Mouse (Mus musculus): ENCODE measurements around the gene Slc6a3. TPM values are rescaled to one million over a fixed set of nuclear protein-coding genes. Genes with fewer than 3 reads are reported as not detected.

Gene Slc6a3
- polyA plus RNA-seq, 1 experiment from 2014 or later, result 0.24 TPM

DNA sequence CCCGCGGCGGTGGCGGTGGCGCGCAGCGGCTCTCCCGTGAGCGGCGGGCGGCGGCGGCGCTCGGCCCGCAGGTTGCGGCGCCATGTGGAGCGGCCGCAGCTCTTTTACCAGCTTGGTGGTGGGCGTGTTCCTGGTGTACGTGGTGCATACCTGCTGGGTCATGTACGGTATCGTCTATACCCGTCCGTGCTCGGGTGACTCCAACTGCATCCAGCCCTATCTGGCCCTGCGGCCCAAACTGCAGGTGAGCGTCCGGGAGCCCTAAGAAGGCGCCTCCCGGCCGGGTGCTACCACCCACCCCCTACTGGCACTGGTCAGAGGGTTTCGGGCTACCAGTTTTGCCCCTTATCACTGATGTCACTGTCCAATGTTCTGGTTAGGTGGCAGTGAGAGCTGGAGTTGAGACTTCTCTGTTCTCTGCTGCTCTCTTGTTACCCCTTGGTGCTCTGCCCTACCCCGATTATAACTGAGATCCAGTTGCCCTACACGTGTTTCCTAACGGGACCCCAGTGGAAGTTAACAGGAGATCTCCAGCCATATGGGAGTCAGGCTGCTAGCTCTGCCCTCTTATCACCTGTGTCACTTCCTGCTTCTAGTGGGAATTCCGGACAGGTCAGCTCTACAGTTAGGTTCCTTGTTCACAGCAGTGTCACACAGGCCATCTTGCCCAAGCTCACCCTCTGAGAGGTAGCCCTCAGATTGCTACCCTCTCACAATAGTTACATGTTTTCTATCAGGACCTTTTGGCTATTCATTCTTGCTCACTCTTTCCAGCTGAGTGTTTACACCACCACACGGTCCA is 67.8 kb downstream of the Slc6a3 start:
- DNase-seq (no peak), ATAC-seq (ENCODE audit: insufficient read depth) (peak; percentile 84)

DNA sequence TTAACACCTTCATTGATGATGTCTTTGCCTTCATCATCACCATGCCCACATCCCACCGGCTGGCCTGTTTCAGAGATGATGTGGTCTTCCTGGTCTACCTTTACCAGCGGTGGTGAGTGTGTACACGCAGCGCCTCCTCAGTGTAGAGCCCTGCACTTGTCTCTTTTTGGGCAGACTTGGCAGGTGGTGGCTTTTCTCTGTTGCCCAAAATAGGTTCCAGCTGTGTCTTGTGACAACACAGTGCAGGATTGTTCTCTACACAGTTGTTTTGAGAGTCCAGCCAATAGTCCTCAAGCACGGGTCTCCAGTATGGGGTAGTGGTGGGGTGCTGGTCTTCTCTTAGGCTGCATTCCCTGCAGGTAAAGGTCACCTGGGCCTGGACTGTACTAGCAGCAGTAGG is 81.9 kb downstream of the Slc6a3 start:
- H3K27ac ChIP-seq (ENCODE audit: low read depth), result no peak overlapping the region
- 92% methylated on average over 5 of the region's 5 CpGs for WGBS

More for the DNA sequence above, 67.8 kb downstream of the Slc6a3 start:
- no peak for TF ChIP-seq CTCF (IDR thresholded peaks at IDR 0.05; ENCODE audit: low read depth)
- peak overlapping the region; percentile 81 for H3K4me3 ChIP-seq (ENCODE audit: low read depth, low read length)
- H3K27me3 ChIP-seq (ENCODE audit: insufficient read depth, low read length), result no peaks in the 10 kb centered on the region
- peak overlapping the region; percentile 76 for H3K27ac ChIP-seq (ENCODE audit: low read depth)
- H3K4me2 ChIP-seq, result peak overlapping the region; percentile 90
- no peaks in the 10 kb centered on the region for H3K9me3 ChIP-seq (ENCODE audit: low read depth, low read length)
- peaks cover 36% of the 10 kb centered on the region for H3K36me3 ChIP-seq (ENCODE audit: insufficient read depth)
- 3% methylated on average over 39 of the region's 39 CpGs for WGBS
- peak overlapping the region; percentile 86 for H3K9ac ChIP-seq
- peaks cover 4% of the 10 kb centered on the region; the same call in 1 of the 2 replicates for H3K4me1 ChIP-seq (ENCODE audit: insufficient read depth)

DNA sequence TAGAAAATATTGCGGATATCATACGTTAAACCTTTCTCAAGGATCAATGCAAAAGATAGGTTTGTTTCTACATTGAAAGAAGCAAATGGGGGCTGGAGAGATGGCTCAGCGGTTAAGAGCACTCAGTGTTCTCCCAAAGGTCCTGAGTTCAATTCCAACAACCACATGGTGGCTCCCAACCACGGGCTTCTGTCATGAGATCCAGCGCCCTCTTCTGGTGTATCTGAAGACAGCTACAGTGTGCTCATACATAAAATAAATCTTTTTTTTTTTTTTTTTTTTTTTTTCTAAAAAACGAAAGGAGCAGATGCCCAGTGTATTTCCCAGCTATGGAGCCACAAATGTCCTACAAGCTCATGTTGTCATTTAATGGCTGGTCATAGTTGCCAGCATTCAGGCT is 84.1 kb downstream of the Slc6a3 start:
- no peak overlapping the region for H3K4me3 ChIP-seq (ENCODE audit: low read depth, low read length)
- ATAC-seq (ENCODE audit: insufficient read depth) (no peak), DNase-seq (peak; percentile 42)
- no peaks in the 10 kb centered on the region for H3K4me1 ChIP-seq (ENCODE audit: insufficient read depth)
- H3K9ac ChIP-seq, result no peak overlapping the region
- H3K27ac ChIP-seq (ENCODE audit: low read depth), result no peak overlapping the region
- 68% methylated on average over 6 of the region's 6 CpGs for WGBS
- peak; percentile 31; the same call in 1 of the 2 replicates for TF ChIP-seq CTCF (IDR thresholded peaks at IDR 0.05; ENCODE audit: low read depth)
- H3K27me3 ChIP-seq (ENCODE audit: insufficient read depth, low read length), result no peaks in the 10 kb centered on the region
- no peak overlapping the region for H3K4me2 ChIP-seq
- peaks cover 61% of the 10 kb centered on the region for H3K36me3 ChIP-seq (ENCODE audit: insufficient read depth)
- no peaks in the 10 kb centered on the region for H3K9me3 ChIP-seq (ENCODE audit: low read depth, low read length)

More for the DNA sequence above, 81.9 kb downstream of the Slc6a3 start:
- no peak overlapping the region for H3K4me2 ChIP-seq
- no peaks in the 10 kb centered on the region for H3K27me3 ChIP-seq (ENCODE audit: insufficient read depth, low read length)
- H3K36me3 ChIP-seq (ENCODE audit: insufficient read depth), result peaks cover 83% of the 10 kb centered on the region
- no peaks in the 10 kb centered on the region for H3K9me3 ChIP-seq (ENCODE audit: low read depth, low read length)
- H3K9ac ChIP-seq, result no peak overlapping the region
- ATAC-seq (ENCODE audit: insufficient read depth), result no peak
- no peak overlapping the region for H3K4me3 ChIP-seq (ENCODE audit: low read depth, low read length)
- no peaks in the 10 kb centered on the region for H3K4me1 ChIP-seq (ENCODE audit: insufficient read depth)
- DNase-seq, result no peak
- TF ChIP-seq CTCF (IDR thresholded peaks at IDR 0.05; ENCODE audit: low read depth), result no peak

DNA sequence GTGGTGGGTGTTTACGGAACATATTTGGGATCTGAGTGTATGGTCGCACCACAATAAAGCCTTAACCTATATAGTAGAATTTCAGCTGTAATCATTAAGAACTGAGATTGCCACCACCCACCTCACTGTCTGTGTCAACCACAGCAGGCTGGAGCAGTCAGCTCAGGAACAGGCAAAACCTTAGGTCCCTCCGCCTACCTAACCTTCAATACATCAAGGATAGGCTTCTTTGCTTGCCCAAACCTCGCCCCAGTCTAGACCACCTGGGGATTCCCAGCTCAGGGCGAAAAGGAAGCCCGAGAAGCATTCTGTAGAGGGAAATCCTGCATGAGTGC is 89.8 kb downstream of the Slc6a3 start:
- DNase-seq (no peak), ATAC-seq (ENCODE audit: insufficient read depth) (no peak; the same call in 1 of the 2 replicates)
- no peaks in the 10 kb centered on the region for H3K27me3 ChIP-seq (ENCODE audit: insufficient read depth, low read length)
- H3K4me1 ChIP-seq (ENCODE audit: insufficient read depth), result peaks cover 5% of the 10 kb centered on the region; the same call in 1 of the 2 replicates
- H3K9me3 ChIP-seq (ENCODE audit: low read depth, low read length), result no peaks in the 10 kb centered on the region
- H3K9ac ChIP-seq, result peak overlapping the region; percentile 73
- H3K36me3 ChIP-seq (ENCODE audit: insufficient read depth), result 0 out of 2 replicates have a peak, but pooled peaks cover 7% of the 10 kb centered on the region
- H3K4me2 ChIP-seq, result peak overlapping the region; percentile 96
- no peak overlapping the region for H3K27ac ChIP-seq (ENCODE audit: low read depth)
- WGBS, result 48% methylated on average over 6 of the region's 6 CpGs
- no peak for TF ChIP-seq CTCF (IDR thresholded peaks at IDR 0.05; ENCODE audit: low read depth)
- peak overlapping the region; percentile 63 for H3K4me3 ChIP-seq (ENCODE audit: low read depth, low read length)

DNA sequence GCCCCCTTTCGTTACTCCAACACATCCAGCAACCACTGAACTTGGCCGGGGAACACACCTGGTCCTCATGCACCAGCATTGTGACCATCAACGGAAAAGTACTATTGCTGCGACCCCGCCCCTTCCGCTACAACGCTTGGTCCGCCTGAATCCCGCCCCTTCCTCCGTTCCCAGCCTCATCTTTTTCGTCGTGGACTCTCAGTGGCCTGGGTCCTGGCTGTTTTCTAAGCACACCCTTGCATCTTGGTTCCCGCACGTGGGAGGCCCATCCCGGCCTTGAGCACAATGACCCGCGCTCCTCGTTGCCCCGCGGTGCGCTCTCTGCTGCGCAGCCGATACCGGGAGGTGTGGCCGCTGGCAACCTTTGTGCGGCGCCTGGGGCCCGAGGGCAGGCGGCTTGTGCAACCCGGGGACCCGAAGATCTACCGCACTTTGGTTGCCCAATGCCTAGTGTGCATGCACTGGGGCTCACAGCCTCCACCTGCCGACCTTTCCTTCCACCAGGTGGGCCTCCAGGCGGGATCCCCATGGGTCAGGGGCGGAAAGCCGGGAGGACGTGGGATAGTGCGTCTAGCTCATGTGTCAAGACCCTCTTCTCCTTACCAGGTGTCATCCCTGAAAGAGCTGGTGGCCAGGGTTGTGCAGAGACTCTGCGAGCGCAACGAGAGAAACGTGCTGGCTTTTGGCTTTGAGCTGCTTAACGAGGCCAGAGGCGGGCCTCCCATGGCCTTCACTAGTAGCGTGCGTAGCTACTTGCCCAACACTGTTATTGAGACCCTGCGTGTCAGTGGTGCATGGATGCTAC is 90.4 kb downstream of the Slc6a3 start, which contains the start of gene Tert:
TSS of gene Tert (plus strand) at position 167 of the 805 bp plus-strand sequence.
- peak; percentile 85 for ATAC-seq (ENCODE audit: insufficient read depth)

More for the DNA sequence above, 90.4 kb downstream of the Slc6a3 start, which contains the start of gene Tert:
- peaks cover 5% of the 10 kb centered on the region; the same call in 1 of the 2 replicates for H3K4me1 ChIP-seq (ENCODE audit: insufficient read depth)
- peak within 1 kb of the TSS; percentile 63 for H3K4me3 ChIP-seq (ENCODE audit: low read depth, low read length)
- 11% methylated on average over 47 of the region's 47 CpGs for WGBS
- H3K4me2 ChIP-seq, result peak within 1 kb of the TSS; percentile 96
- TF ChIP-seq CTCF (IDR thresholded peaks at IDR 0.05; ENCODE audit: low read depth), result peak; percentile 57
- H3K9me3 ChIP-seq (ENCODE audit: low read depth, low read length), result no peaks in the 10 kb centered on the region
- 0 out of 2 replicates have a peak, but pooled peaks cover 6% of the 10 kb centered on the region for H3K36me3 ChIP-seq (ENCODE audit: insufficient read depth)
- no peaks in the 10 kb centered on the region for H3K27me3 ChIP-seq (ENCODE audit: insufficient read depth, low read length)
- peak within 1 kb of the TSS; percentile 73 for H3K9ac ChIP-seq
- no peak within 1 kb of the TSS for H3K27ac ChIP-seq (ENCODE audit: low read depth)
- peak; percentile 76 for DNase-seq

Other genes with a start within 250 kb of the Slc6a3 start
- gene Mrpl36, start 208.2 kb upstream of the Slc6a3 start, polyA plus RNA-seq (2014; fragmentation: Nextera tagmentation; extraction: Ambion mirVana), result 139 and 147 TPM in 2 replicates
- gene Ndufs6, start 208.2 kb upstream of the Slc6a3 start, polyA plus RNA-seq (2014; fragmentation: Nextera tagmentation; extraction: Ambion mirVana), result 391 and 409 TPM in 2 replicates
- 81.8 and 85.3 TPM in 2 replicates for gene Lpcat1, start 69.5 kb upstream of the Slc6a3 start, polyA plus RNA-seq (2014; fragmentation: Nextera tagmentation; extraction: Ambion mirVana)
- gene Clptm1l, start 67.3 kb downstream of the Slc6a3 start, polyA plus RNA-seq (2014; fragmentation: Nextera tagmentation; extraction: Ambion mirVana), result 124 and 128 TPM in 2 replicates
- gene Tert, start 90.2 kb downstream of the Slc6a3 start, polyA plus RNA-seq (2014; fragmentation: Nextera tagmentation; extraction: Ambion mirVana), result 3.8 and 4.1 TPM in 2 replicates
- not detected in 2 replicates for gene Slc6a18, start 141.3 kb downstream of the Slc6a3 start, polyA plus RNA-seq (2014; fragmentation: Nextera tagmentation; extraction: Ambion mirVana)
- gene Slc6a19, start 168.1 kb downstream of the Slc6a3 start, polyA plus RNA-seq (2014; fragmentation: Nextera tagmentation; extraction: Ambion mirVana), result 0.08 TPM in 1 of 2 replicates, not detected in the other
- gene Slc12a7, start 196.3 kb downstream of the Slc6a3 start, polyA plus RNA-seq (2014; fragmentation: Nextera tagmentation; extraction: Ambion mirVana), result 17.9 and 19.7 TPM in 2 replicates